Mouse (Mus musculus) embryo, embryonic 10.5 days (tissue): ENCODE measurements at regions not wholly inside any gene's neighbourhood (a gene's known extent, or its start where the extent isn't known, plus 50 kb on each side); places are given as distances from the start of the nearest gene placed in this dataset.

Experiments
- DNase-seq: peaks from one replicate; pipeline ENCODE4 v3.0.0-alpha.2; 2015; ENCODE audit warnings: low spot score

GRCm38 (mm10) chr9:59153126-59153525 is 116.9 kb upstream of the Neo1 start:
- DNase-seq, result peak; percentile 35

GRCm38 (mm10) chr9:59144256-59144800 is 108.1 kb upstream of the Neo1 start:
- DNase-seq, result no peak

- no peak for DNase-seq
Observed at GRCm38 (mm10) chr9:59143610-59144009, 107.4 kb upstream of the Neo1 start.

- peak; percentile 74 for DNase-seq
Observed at GRCm38 (mm10) chr9:59134171-59135041, 98.2 kb upstream of the Neo1 start.

- no peak for DNase-seq
Observed at GRCm38 (mm10) chr9:59129699-59130340, 93.6 kb upstream of the Neo1 start.

- DNase-seq, result no peak
Observed at GRCm38 (mm10) chr9:59129252-59129651, 93.0 kb upstream of the Neo1 start.

GRCm38 (mm10) chr9:59128023-59128422 is 91.8 kb upstream of the Neo1 start:
- no peak for DNase-seq

- DNase-seq, result no peak
Observed at GRCm38 (mm10) chr9:59125886-59126285, 89.6 kb upstream of the Neo1 start.

GRCm38 (mm10) chr9:59116561-59116960 is 80.3 kb upstream of the Neo1 start:
- no peak for DNase-seq

GRCm38 (mm10) chr9:59113859-59114258 is 77.6 kb upstream of the Neo1 start:
- DNase-seq, result no peak

- DNase-seq, result no peak
Observed at GRCm38 (mm10) chr9:59099738-59100137, 63.5 kb upstream of the Neo1 start.

- no peak for DNase-seq
Observed at GRCm38 (mm10) chr9:59097564-59097963, 61.3 kb upstream of the Neo1 start.

- DNase-seq, result no peak
Observed at GRCm38 (mm10) chr9:59096551-59097268, 60.5 kb upstream of the Neo1 start.

- DNase-seq, result no peak
Observed at GRCm38 (mm10) chr9:59095626-59096025, 59.4 kb upstream of the Neo1 start.

GRCm38 (mm10) chr9:59094106-59094505 is 57.9 kb upstream of the Neo1 start:
- no peak for DNase-seq

GRCm38 (mm10) chr9:59091179-59091578 is 54.9 kb upstream of the Neo1 start:
- no peak for DNase-seq

GRCm38 (mm10) chr9:59087704-59088103 is 51.5 kb upstream of the Neo1 start:
- no peak for DNase-seq

GRCm38 (mm10) chr9:59087112-59087511 is 50.9 kb upstream of the Neo1 start:
- no peak for DNase-seq

- DNase-seq, result no peak
Observed at GRCm38 (mm10) chr9:59086556-59087102, 50.4 kb upstream of the Neo1 start.
